Mouse (Mus musculus) cerebellum, adult 2 months (tissue): ENCODE results near the gene Wwox. TPM values are rescaled to one million over a fixed set of nuclear protein-coding genes. Genes with fewer than 3 reads are reported as not detected.

Experiments
- DNase-seq, 2 experiments: peaks; one replicate each; pipeline ENCODE4 v3.0.0; 2021
- H3K27ac ChIP-seq: fragments of 200-500 bp; 2 replicates; pipeline ENCODE4 v1.5.1; 2012; ENCODE audit warnings: low read length, control low read depth, inconsistent platforms; ENCODE audit not compliant: insufficient read depth
- H3K27me3 ChIP-seq: fragments of 200-500 bp; 2 replicates; pipeline ENCODE4 v1.6.1; 2012; ENCODE audit warnings: inconsistent platforms, mild to moderate bottlenecking, low read length, moderate library complexity; ENCODE audit not compliant: control insufficient read depth, insufficient read depth
- H3K4me1 ChIP-seq: fragments of 200-500 bp; 2 replicates; pipeline ENCODE4 v1.6.1; 2011; ENCODE audit warnings: low read length; ENCODE audit not compliant: control insufficient read depth, insufficient read depth
- H3K4me3 ChIP-seq: fragments of 200-500 bp; replicated peaks from 2 replicates; pipeline ENCODE3; 2011; ENCODE audit warnings: mild to moderate bottlenecking, low read depth, low read length, control low read depth; ENCODE audit not compliant: insufficient read depth
- CTCF ChIP-seq: fragments of 200-500 bp; IDR thresholded peaks from 2 replicates; pipeline ENCODE4 v1.5.1; 2011; ENCODE audit warnings: low read depth, mild to moderate bottlenecking, control low read depth, low read length, moderate library complexity, borderline replicate concordance; ENCODE audit not compliant: insufficient read depth
- POLR2A ChIP-seq: fragments of 200-500 bp; IDR thresholded peaks from 2 replicates; pipeline ENCODE4 v1.6.1; 2011; ENCODE audit warnings: low read length, control low read depth, borderline replicate concordance; ENCODE audit not compliant: insufficient read depth
- WGBS: fragments of 180-500 bp; shearing (Covaris S2); methylation state at CpG from one replicate; pipeline ENCODE4 v1.1.7; 2018; 5-methylcytosine and 5-hydroxymethylcytosine counted together
- polyA plus RNA-seq: library from polyadenylated mRNA; depleted of rRNA; stranded (reverse); fragments of >200 nt; gene quantifications from 2 replicates; pipeline ENCODE4 v1.2.3, GENCODE M21; 2012

Gene Wwox
- polyA plus RNA-seq, 1 experiment, result 35.2 TPM

GRCm38 (mm10) chr8:114974336-114974950 is 535.0 kb downstream of the Wwox start:
- 65% methylated on average over 5 of the region's 5 CpGs for WGBS
- Histone ChIP-seq H3K4me3 (no peak overlapping the region), H3K27me3 (no peaks in the 10 kb centered on the region), H3K27ac (no peak overlapping the region), H3K4me1 (no peaks in the 10 kb centered on the region)
- TF ChIP-seq POLR2A (no peak), CTCF (no peak)
- DNase-seq, result no peak

GRCm38 (mm10) chr8:114977746-114978145 is 538.3 kb downstream of the Wwox start:
- no peak overlapping the region for H3K4me3 ChIP-seq
- H3K27ac ChIP-seq, result no peak overlapping the region
- TF ChIP-seq POLR2A (no peak), CTCF (no peak)
- H3K4me1 ChIP-seq, result peaks cover 3% of the 10 kb centered on the region; the same call in 1 of the 2 replicates
- H3K27me3 ChIP-seq, result no peaks in the 10 kb centered on the region
- WGBS, result 91% methylated on average over 11 of the region's 11 CpGs
- no peak for DNase-seq

GRCm38 (mm10) chr8:114978206-114978960 is 538.9 kb downstream of the Wwox start:
- Histone ChIP-seq H3K4me1 (peaks cover 3% of the 10 kb centered on the region; the same call in 1 of the 2 replicates), H3K27me3 (no peaks in the 10 kb centered on the region), H3K4me3 (no peak overlapping the region), H3K27ac (no peak overlapping the region)
- no peak for TF ChIP-seq POLR2A
- no peak for TF ChIP-seq CTCF
- WGBS, result 91% methylated on average over 15 of the region's 15 CpGs
- no peak for DNase-seq

GRCm38 (mm10) chr8:114979671-114980070 is 540.2 kb downstream of the Wwox start:
- Histone ChIP-seq H3K27me3 (no peaks in the 10 kb centered on the region), H3K4me3 (no peak overlapping the region), H3K4me1 (peaks cover 3% of the 10 kb centered on the region; the same call in 1 of the 2 replicates), H3K27ac (no peak overlapping the region)
- TF ChIP-seq CTCF (no peak), POLR2A (no peak)
- no peak for DNase-seq

GRCm38 (mm10) chr8:114982762-114983161 is 543.3 kb downstream of the Wwox start:
- WGBS, result 29% methylated on average over 11 of the region's 11 CpGs
- no peak for DNase-seq
- peaks cover 3% of the 10 kb centered on the region; the same call in 1 of the 2 replicates for H3K4me1 ChIP-seq
- no peak overlapping the region for H3K4me3 ChIP-seq
- no peaks in the 10 kb centered on the region for H3K27me3 ChIP-seq
- no peak overlapping the region for H3K27ac ChIP-seq
- TF ChIP-seq CTCF (no peak), POLR2A (no peak)

DNA sequence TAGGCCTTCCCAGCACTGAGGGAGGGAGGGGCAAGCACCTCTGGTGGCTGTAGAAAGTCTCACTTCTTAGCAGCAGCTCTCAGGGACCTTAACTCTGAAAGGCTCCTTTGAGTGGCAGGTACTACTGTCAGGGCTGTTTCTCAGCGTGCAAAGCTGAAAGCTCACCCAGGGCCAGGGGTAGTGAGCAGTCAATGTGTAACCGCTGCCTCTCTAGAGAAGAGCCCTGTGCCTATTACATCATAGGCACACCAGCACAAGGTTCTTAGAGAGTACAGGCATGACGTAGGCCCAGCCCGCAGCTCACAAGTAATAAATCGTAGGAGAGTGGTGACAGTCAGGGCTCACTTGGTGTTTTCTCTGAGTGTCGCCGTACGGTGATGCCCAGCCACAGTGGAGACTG is 545.0 kb downstream of the Wwox start:
- 94% methylated on average over 8 of the region's 8 CpGs for WGBS
- no peak for DNase-seq
- H3K27ac ChIP-seq, result no peak overlapping the region
- H3K4me3 ChIP-seq, result no peak overlapping the region
- TF ChIP-seq CTCF (no peak), POLR2A (no peak)
- H3K4me1 ChIP-seq, result peaks cover 3% of the 10 kb centered on the region; the same call in 1 of the 2 replicates
- H3K27me3 ChIP-seq, result no peaks in the 10 kb centered on the region

DNA sequence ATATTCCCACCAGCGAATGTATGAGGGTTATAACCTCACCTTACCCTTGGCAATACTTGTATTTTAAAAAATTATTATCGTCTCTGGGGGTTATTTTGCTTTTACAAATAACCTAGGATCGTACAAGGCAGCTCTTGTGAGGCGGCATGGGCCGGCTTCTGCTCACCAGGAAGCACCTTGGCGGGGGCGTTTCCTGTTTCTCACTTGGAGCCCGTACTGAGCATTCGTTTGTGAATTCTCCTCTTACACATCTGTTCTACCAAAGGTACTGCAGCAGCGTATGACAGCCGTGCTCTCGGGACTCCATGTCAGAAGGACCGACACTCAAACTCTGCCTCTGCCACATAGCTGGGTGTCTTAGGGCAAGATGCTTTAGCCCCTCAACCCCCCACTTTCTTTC is 546.5 kb downstream of the Wwox start:
- DNase-seq, result no peak
- Histone ChIP-seq H3K4me3 (no peak overlapping the region), H3K27me3 (no peaks in the 10 kb centered on the region), H3K27ac (no peak overlapping the region), H3K4me1 (peaks cover 3% of the 10 kb centered on the region; the same call in 1 of the 2 replicates)
- TF ChIP-seq POLR2A (no peak), CTCF (no peak)
- 90% methylated on average over 13 of the region's 13 CpGs for WGBS

DNA sequence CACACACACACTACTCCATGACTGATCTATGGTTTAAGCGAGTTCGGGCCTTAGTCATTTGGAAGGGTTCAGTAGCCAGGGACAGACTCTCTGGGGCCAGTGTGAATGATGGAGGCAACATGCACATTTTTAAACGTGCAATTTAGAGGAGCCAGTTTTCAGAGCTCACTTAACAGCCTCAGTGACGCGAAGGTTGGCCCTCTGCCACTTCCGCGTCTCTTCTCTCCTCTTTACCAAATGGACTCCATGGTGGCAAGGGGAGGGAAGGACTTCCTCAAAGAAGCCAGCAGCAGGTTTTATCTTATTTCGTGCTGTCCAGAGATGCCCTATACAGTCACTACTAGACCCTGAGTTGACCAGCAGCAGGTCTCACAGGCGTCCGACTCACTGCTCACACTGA is 547.5 kb downstream of the Wwox start:
- no peak for DNase-seq
- TF ChIP-seq CTCF (no peak), POLR2A (no peak)
- Histone ChIP-seq H3K27me3 (no peaks in the 10 kb centered on the region), H3K4me3 (no peak overlapping the region), H3K27ac (no peak overlapping the region), H3K4me1 (peaks cover 3% of the 10 kb centered on the region; the same call in 1 of the 2 replicates)
- 72% methylated on average over 10 of the region's 10 CpGs for WGBS
